Mouse (Mus musculus): ENCODE measurements around the gene Sirt2.

Sirt2 gene

GRCm38 (mm10) chr7:28816920-28817319, 50.4 kb downstream of the Sirt2 start:
- no peak for DNase-seq (ENCODE audit: low spot score)

- DNase-seq (ENCODE audit: low spot score): no peak
Observed at GRCm38 (mm10) chr7:28817524-28817923, 51.0 kb downstream of the Sirt2 start.

- DNase-seq (ENCODE audit: low spot score): no peak
Observed at GRCm38 (mm10) chr7:28817957-28818356, 51.4 kb downstream of the Sirt2 start.

- no peak for DNase-seq (ENCODE audit: low spot score)
Observed at GRCm38 (mm10) chr7:28818436-28818835, 51.9 kb downstream of the Sirt2 start.

GRCm38 (mm10) chr7:28818861-28819452, 52.4 kb downstream of the Sirt2 start:
- no peak for DNase-seq (ENCODE audit: low spot score)

- DNase-seq (ENCODE audit: low spot score): no peak
Observed at GRCm38 (mm10) chr7:28819571-28819970, 53.0 kb downstream of the Sirt2 start.

- DNase-seq (ENCODE audit: low spot score): peak; percentile 71
Observed at GRCm38 (mm10) chr7:28820358-28821260, 54.1 kb downstream of the Sirt2 start.

GRCm38 (mm10) chr7:28821261-28821831, 54.8 kb downstream of the Sirt2 start:
- DNase-seq (ENCODE audit: low spot score): no peak

GRCm38 (mm10) chr7:28822556-28822955, 56.0 kb downstream of the Sirt2 start:
- DNase-seq (ENCODE audit: low spot score): no peak

GRCm38 (mm10) chr7:28822993-28823903, 56.7 kb downstream of the Sirt2 start:
- no peak for DNase-seq (ENCODE audit: low spot score)

- DNase-seq (ENCODE audit: low spot score): no peak
Observed at GRCm38 (mm10) chr7:28823932-28824331, 57.4 kb downstream of the Sirt2 start.

GRCm38 (mm10) chr7:28824941-28825685, 58.6 kb downstream of the Sirt2 start, which contains the start of gene Ech1:
Ech1 (plus strand) TSS chr7:28825217.
- peak; percentile 94 for DNase-seq (ENCODE audit: low spot score)

GRCm38 (mm10) chr7:28825686-28826401, 59.3 kb downstream of the Sirt2 start:
- no peak for DNase-seq (ENCODE audit: low spot score)

- no peak for DNase-seq (ENCODE audit: low spot score)
Observed at GRCm38 (mm10) chr7:28826402-28826772, 59.9 kb downstream of the Sirt2 start.

GRCm38 (mm10) chr7:28827338-28827737, 60.8 kb downstream of the Sirt2 start:
- DNase-seq (ENCODE audit: low spot score): peak; percentile 50

GRCm38 (mm10) chr7:28829821-28830220, 63.3 kb downstream of the Sirt2 start:
- DNase-seq (ENCODE audit: low spot score): no peak

GRCm38 (mm10) chr7:28830981-28831380, 64.4 kb downstream of the Sirt2 start:
- no peak for DNase-seq (ENCODE audit: low spot score)

GRCm38 (mm10) chr7:28831411-28832125, 65.0 kb downstream of the Sirt2 start:
- no peak for DNase-seq (ENCODE audit: low spot score)

GRCm38 (mm10) chr7:28832137-28832536, 65.6 kb downstream of the Sirt2 start:
- no peak for DNase-seq (ENCODE audit: low spot score)

Data from lung, postnatal 25 days (tissue).